Mouse (Mus musculus) heart, adult 18-20 months (tissue): Measurements from ENCODE around the gene Fus. TPM values are rescaled to one million over a fixed set of nuclear protein-coding genes. Genes with fewer than 3 reads are reported as not detected.
A peak's percentile ranks its signal among the peaks of the same experiment; 100 is the strongest.

Source experiments
- DNase-seq, 2 experiments: peaks; one replicate each; pipeline ENCODE4 v3.0.0; 2021 to 2022; ENCODE audit warnings: mixed read lengths in 1 of 2
- total RNA-seq, 2 experiments: library from RNA; stranded (reverse); gene quantifications; 2 replicates each; pipeline ENCODE4 v1.2.3; 2021

Gene Fus
- total RNA-seq, 2 experiments from 2014 or later = 108 to 156 TPM

DNA sequence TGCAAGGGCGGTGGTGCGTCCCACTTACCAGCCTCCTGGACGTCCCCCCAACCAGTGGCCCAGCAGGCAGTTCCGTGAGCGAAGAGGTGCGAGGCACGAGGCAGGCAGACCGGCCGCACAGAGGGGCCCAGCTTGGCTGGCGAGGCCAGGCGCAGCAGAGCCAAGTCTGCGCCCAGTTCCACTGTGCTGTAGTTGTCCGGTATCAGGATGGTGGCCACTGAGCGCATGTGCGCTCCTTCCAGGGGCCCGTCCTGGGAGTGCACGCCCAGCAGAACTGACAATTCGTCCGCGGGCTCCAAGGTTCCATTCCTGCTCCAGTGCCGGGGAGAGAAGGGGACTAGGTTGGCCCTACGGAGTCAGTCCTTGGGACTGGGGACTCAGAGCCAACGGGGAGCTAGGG lies 22.6 kb upstream of the Fus start:
- peak; percentile 38 to 42 for DNase-seq

DNA sequence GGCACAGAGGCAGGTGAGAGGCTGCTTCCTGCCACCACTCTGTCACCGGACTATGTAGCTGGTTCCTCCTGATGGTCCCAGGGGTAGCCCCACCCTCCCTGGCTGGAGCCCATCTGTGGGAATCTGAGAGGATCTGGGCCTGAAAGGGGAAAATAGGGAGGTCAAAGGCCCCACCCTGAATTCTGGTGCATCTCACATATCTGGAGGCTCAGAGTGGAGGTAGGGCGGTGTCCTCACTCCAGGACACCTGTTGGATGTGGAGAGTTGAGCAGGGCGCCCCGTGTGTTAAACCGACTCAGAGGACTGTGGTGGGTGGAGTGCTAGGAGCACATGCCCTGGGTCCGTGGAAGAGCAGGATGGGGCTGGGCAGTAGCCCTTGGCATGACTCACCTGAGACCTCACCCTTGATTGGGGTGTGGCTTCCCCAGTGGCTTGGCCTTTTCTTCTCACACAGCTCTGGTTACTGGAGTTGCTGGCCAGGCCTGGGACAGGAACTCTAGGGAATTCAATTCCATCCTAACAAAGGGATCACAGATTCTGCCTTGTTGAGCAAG lies 20.7 kb upstream of the Fus start, which contains the start of gene Prss36:
Gene Prss36 (minus strand): TSS at position 256 of the 554 bp plus-strand sequence.
- DNase-seq = no peak

DNA sequence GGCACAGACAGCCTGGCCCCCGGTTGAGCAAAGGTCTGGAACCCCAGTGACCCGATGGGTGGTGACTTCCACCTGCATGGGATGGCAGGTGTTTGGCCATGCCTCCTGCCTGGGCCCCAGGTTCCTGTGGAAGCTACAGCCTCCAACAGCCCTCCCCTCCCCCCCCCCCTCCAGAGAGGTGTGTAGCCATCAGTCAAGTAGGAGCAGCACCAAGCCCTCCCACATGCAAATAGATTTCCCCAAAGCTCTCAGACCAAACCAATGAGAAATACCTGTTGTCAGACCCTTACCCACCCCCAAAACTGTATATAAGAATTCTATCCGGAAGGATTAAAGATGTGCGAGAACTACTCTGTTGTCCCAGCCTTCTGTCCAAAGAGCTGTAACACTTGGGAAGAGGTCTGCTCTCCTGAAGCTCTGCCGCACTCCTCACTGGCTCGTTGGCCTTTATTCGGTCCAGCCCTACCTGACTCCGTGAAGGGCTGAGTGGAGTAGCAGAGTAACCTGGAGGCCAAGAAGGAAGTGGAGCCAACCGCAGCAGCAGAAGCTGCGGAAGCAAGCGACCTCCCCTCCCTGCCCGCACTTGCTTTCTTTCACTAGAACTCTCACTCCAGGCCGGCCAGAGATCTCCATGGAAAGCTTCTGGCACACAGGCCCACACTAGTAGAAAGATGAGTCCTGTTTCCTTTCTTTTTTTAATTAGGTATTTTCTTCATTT lies 14.2 kb upstream of the Fus start:
- no peak for DNase-seq

DNA sequence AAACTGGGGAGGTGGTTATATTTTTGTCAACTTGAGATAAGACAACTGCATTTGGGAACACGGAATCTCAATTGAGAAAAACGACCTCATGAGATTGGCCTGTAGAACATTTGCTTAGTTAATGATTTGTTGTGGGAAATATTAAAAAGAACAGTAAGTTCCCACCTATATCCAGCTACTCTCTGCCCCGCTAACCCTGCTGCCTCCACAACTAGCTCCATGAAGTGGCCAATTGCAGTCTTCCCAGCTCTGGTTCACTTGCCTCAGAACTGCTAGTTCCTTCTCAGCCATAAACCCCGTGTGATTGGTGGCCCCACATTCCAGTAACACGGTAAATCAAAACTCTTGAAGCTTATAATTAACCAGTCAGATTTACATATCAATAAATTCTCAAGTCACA lies 7.9 kb upstream of the Fus start:
- DNase-seq = no peak

DNA sequence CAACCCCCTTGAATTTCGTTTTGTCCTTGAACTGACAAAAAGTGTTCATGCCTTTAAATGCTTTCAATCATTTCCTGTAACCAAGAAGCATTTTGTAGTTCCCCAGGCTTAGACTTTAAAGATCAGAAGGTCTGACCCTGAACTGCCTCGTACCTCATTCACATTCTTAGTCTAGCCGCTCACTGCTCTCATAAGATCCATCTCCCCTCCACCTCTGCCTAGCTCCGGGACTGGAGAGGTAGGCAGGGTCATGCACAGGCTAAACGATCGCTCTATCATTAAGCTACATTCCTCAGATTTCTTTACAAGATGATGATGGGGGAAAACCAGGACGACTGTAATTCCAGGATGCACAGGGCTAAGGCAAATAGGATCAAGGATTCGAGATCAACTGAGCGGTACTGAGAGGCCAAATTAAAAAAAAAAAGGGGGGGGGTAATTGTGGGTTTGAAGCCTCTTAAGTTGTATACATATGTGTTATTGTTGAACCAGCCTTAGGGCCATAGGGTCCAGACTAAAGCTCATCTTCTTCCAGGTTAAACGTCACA lies 812 bp upstream of the Fus start:
- peak in 1 of 2 experiments; percentile 29 for DNase-seq

DNA sequence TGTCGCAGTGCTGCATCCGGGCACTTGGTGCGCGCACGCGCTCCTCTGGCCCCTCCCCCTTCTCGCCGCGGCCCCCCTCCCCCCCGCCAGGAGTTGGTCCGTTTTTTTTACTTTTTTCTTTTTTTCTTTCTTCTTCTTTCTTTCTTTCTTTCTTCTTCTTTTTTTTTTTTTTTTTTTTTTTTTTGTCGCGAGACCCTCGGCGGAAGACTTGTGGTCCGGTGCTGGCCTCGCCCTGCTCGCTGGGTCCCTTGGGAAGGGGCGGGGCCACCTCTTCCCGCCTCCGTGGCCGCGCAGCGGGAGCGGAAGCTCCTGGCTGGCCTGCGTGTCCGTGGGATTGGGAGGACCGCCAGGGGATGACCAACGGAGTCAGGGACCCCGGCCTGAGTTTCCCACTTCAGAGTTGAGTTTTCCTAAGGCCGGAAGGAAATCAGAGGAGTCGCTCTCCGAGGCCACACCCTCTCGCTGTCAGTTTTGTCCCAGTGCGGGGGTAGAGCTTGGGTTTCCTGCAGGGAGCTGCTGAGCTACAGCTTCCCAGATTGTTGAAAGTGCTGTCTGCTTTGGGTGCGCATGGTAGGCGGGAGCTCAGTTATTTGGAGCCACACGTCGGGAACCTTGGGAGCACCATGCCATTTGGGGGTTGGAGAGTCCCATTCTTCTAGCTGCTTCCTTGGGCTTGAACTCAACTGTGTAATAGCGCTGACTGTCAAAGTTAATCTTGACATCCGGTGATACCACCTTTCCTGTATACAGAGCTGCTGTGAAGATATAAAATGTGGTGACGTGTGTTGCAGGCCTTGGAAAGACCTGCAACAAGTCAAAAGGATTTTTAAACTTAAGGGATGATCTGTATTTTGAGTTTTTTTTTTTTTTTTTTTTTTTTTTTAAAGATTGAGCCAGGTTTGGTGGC lies 918 bp downstream of the Fus start:
- DNase-seq = peak; percentile 89 to 91

DNA sequence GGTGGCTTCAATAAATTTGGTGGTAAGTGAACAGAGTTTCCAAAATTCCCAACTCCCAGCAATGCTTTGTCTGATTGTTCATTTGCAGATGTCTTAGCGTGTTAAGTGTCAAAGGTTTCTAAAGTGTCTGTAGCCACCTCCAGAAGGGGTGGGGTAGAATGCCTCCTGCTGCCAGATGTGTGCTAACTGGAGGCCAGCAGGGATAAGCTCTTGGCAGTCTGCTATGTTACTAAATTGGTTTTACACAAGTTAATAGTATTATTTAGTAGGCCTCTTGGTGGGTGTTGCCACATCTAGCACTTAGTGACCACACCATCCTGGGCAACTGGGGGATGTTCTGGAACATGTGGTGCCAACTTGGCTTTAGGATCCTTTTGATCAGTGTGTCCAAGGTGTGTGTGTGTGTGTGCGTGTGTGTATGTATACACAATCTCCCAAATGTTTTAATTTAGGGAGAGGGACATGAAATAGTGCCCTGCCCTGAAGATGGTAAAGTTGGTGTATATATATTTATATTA lies 7.2 kb downstream of the Fus start:
- peak; percentile 48 to 53 for DNase-seq

DNA sequence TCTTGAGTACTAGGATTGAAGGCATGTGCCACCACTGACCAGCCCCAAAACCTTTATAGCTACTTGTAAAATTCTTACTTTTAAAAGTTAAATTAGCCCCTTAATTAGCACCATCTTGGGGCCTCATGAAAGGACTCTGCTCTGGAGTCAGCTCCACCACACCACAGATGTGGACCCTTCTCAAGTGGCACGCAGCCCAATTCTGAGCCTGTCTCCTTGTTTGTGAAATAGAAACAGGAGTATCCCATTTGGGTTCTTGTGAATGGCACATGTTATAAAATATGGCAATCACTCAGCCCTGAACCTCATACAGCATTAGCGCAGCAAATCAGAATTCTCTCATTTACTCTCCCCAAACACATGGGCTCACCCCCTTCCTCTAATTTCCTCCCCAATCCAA lies 11.6 kb downstream of the Fus start:
- DNase-seq = no peak

DNA sequence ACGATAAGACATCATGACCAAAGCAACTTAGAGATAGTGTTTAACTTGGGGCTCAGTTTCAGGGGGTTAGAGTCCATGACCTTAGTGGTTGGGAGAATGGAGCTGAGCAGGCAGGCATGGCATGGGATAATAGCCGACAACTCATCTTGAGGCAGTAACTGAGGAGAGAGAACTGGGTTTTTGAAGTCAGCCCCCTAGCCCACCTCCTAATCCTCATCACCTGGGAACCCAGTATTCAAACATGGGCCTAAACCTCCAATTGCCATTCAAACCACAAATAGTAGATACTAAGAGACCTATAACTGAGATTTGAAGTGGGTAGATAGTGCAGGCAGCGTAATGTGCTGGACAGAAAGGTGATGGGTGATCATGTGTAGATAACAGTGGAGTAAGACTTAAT lies 13.3 kb downstream of the Fus start:
- DNase-seq = no peak

DNA sequence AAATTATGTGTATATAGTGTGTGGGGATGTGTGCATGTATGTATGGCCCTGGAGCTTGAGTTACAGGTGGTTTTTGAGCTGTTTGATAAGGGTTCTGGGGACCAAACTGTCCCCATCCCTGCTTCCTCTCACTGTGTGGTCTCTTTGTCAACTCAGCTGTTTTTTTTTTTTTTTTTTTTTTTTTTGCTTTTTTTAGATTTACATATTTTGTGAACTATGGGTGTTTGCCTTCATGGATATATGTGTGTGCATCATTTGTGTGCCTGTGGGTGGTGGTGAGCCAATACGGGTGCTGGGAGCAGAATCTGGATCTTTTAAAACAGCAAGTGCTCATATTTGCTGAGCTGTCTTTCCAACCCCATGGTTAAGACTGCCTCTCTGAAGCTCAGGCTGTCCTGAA lies 21.6 kb downstream of the Fus start:
- DNase-seq = no peak

DNA sequence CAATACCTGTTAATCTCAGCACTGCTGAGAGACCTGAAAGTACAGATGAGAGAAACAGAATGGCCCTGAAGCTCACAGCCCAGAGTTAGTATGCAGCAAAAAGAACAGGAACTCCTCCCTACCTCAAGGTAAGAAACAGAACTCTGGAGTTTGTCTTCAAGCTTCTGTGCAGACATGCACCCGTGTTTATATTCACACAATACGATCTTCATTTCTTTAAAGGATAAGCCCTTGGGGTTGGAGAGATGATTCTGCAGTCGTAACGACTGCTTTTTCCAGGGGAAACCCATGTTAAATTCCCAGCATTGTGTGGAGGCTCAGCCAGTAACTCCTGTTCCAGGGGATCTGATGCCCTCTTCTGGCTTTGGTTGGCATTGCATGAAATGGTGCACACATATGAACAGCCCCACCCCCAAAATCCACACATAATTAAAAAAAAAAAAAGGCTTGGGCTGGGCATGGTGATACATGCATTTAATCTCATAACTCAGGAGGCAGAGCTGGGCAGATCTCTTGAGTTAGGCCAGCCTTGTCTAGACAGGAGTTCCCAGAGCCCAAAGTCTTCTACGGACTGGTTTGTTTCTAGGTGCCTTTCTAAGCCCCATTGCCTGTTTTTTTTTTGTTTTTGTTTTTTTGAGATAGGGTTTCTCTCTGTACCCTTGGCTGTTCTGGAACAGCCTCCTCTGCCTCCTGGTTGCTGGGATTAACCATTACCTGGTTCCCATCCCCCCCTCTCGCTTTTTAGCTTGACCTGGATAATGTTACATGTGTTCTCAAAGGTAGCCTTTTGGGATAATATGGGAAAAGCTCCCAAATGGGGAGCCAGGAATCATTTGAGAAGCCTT lies 24.6 kb downstream of the Fus start:
- peak; percentile 65 to 85 for DNase-seq

DNA sequence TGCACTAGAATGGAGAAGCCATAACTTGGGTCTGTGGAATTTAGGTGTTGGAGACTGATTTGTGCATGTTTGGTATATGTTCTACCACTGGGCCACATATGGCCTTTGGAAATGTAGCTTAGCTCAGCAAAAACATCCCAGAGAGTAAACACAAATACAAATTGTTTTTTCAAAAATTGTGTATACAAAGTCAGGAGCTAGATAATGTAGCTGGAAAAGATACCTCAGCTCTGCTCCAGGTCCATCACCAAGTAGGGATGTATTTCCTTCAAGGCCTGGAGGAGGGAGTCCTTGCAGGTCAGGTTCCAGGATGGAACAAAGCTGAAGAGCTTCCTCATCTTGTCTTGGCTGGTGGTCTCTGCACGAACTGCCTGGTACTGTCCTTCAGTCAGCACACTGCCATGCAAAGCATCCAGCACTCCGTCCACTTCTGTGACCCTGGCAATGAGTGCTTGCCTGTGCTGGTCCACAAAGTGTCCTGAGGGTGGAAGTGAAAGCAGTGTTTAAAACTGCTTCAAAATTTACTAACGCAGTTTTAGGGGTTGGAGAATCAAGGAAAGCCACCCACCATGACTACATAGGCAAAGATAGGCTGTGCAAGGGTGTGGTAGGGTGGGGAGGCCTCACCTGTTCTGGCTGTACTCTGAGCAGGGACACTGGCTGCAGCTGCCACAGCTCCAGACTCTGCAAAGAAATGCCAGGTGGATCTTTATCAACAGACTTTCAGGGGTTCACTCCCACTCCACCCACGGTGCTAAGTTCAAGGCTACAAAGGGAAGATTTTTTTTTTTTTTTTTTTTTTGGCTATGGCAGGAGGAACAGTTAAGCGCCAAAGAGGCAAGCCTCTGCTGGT lies 25.5 kb downstream of the Fus start:
- DNase-seq = no peak

DNA sequence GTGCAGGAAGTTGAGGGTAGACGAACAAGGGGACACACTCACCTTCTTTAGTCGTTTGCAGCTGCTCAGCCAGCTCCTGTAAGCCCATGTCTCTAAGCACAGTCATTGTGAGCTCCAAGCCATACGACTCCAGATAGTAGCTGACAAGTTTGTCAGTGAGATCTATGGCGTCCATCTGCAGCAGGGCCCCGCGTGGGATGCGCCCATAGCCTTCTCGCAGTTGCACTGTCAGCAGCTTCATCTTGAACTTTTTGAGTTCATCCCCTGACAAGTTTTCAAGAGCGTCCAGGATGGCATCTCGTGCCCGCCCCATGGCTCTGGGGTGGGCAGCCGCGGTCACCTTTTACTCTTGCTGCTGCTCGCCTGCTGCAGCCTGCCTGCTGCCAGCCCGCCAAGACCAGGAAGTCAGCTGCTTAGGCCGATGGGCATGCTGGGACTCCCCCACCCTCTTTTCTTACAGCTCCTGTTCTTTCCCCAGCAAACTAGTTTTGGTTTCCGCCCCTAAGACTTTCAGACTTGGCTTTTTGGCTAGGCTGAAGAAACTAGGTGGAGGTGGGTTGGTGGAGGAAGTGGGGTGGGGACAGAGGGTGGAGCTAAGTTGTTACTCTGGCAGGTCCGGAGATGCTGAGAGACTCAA lies 26.2 kb downstream of the Fus start, which contains the start of gene Pycard:
Gene Pycard (minus strand): TSS at position 527 of the 637 bp plus-strand sequence.
- DNase-seq = peak; percentile 67

DNA sequence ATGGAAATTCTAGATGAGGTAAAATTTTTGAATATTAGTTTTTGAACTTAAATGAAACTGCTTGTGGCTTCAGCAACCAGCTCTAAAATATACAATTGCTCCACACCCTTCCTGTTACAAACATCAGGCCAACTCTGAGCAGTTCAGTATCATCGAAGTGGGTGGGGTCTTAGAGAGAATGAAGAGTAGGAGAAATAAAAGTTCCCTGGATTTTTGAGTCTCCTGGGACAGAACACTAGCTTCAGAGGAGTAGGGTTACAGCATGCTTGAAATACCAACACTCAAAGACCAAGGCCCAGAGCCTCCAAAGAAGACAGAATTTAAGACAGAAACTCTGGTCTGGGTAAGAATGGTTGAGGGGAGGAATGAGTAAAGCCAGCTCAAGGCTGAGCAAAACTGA lies 32.2 kb downstream of the Fus start:
- no peak for DNase-seq

DNA sequence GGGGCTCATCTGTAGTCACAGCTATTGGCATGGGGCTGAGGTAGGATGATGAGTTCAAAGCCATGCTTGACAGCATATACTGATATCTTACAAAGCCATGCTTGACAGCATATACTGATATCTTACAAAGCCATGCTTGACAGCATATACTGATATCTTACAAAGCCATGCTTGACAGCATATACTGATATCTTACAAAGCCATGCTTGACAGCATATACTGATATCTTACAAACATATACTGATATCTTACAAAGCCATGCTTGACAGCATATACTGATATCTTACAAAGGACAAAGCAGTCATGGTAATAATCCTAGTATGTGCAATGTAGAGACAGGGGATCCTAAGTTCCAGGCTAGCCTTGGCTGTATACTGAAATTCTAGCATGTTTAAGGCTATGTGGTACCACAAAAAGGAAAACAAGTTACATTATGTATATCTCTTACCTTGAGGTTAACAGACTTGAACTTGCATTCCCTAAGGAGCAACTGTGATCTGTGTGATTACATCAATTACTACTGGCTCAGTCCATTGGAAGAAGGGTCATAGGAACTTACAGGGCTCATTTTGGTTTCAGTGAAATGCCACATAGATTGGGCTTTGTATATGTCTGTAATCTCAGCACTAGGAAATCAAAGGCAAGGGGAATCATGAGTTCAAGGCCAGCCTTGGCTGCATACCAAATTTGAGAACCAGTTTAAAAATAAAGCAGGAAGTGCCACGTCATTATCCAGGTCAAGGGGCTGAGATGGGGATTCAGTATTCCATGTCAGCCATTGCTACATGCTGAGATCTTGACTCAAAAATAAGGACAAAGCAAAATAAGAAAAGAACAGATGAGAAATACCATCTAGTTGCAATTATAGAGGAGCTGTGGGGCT lies 33.1 kb downstream of the Fus start:
- DNase-seq = peak in 1 of 2 experiments; percentile 31

DNA sequence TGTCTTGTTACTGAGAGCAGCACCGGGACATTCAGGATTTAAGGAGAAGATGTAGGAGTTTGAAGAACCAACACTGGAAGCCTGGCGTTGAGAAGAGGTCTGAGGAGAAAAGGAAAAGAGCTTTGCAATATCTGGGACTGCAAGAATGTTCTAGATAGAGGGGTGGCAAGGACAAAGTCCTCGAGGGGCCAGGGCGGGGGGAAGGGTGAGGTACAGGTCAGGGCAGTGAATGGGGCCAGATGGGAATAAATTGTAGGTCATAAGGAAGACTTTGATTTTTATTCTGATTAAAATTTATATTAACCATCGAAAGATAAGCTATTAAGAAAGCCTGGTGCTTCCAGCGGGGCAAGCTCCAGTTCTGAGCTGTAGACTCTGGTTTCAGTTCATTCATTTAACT lies 35.8 kb downstream of the Fus start:
- DNase-seq = no peak

DNA sequence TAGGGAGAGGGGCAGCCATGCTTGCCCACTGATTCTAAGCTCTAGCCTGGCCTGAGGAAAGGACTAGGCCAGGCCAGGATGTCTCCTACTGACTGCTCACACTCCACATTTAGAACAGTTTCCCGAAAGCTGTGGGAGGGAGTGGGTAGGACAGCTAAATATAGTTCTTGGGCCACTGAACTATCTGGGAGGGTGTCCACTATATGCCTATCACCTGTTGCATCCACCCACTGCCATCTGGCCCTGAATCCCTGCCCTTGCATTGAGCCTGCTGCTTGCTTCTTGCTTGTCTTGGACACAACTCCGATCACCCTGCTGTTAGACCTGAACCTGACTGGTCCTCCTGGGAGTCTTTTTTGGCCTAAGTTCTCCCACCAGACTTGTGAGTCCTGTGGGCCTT lies 36.4 kb downstream of the Fus start, which contains the start of gene Trim72:
Gene Trim72 (plus strand): TSS at position 262 of the 400 bp plus-strand sequence.
- peak; percentile 75 to 82 for DNase-seq

DNA sequence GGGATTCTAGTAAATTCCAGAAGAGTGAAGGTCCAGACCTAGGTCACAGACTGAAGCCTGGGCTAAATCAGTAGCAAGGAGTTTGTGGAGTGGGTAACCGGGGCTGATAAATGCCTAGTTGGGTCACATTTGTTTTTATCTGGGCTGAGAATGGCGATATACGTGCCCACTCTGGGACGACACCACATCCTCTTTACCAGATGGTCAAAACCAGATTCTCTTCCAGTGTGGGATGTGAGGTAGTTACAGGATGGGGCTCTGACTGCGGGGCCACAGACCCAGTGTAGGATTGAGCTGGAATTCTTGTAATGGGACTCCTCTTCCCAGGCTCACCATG lies 36.9 kb downstream of the Fus start:
- no peak for DNase-seq
